Mouse (Mus musculus) embryonic facial prominence, embryonic 13.5 days (tissue): ENCODE data around the gene Tmod1. TPM values are rescaled to one million over a fixed set of nuclear protein-coding genes. Genes with fewer than 3 reads are reported as not detected.

Experiments
- ATAC-seq: fragments of 200-750 bp; cut with Nextera tagmentation; 2 replicates; pipeline ENCODE4 v1.8.0; 2017; ENCODE audit warnings: low read depth; ENCODE audit not compliant: insufficient number of reproducible peaks, insufficient read depth, low FRiP score, low TSS enrichment
- H3K27ac ChIP-seq: fragments of 300-500 bp; sonication (generic); 2 replicates; pipeline ENCODE4 v1.5.1; 2015; ENCODE audit warnings: moderate library complexity, mild to moderate bottlenecking, inconsistent platforms
- H3K27me3 ChIP-seq: fragments of 300-500 bp; sonication (generic); 2 replicates; pipeline ENCODE4 v1.6.1; 2015; ENCODE audit warnings: mild to moderate bottlenecking, inconsistent platforms
- H3K36me3 ChIP-seq: fragments of 300-500 bp; sonication (generic); 2 replicates; pipeline ENCODE4 v1.6.1; 2015; ENCODE audit warnings: mild to moderate bottlenecking, inconsistent platforms
- H3K4me1 ChIP-seq: fragments of 300-500 bp; sonication (generic); 2 replicates; pipeline ENCODE4 v1.6.1; 2015; ENCODE audit warnings: inconsistent platforms
- H3K4me2 ChIP-seq: fragments of 300-500 bp; sonication (generic); 2 replicates; pipeline ENCODE4 v1.6.1; 2015; ENCODE audit warnings: moderate library complexity, mild to moderate bottlenecking, inconsistent platforms
- H3K4me3 ChIP-seq: fragments of 300-500 bp; sonication (generic); 2 replicates; pipeline ENCODE4 v1.5.1; 2015; ENCODE audit warnings: mild to moderate bottlenecking, inconsistent platforms
- H3K9ac ChIP-seq: fragments of 300-500 bp; sonication (generic); 2 replicates; pipeline ENCODE4 v1.6.1; 2015; ENCODE audit warnings: mild to moderate bottlenecking, inconsistent platforms
- H3K9me3 ChIP-seq: fragments of 300-500 bp; sonication (generic); 2 replicates; pipeline ENCODE4 v1.6.1; 2016; ENCODE audit warnings: inconsistent platforms
- WGBS: fragments of 180-500 bp; shearing (Covaris S2); methylation state at CpG from one replicate; pipeline ENCODE4 v1.1.7; 2015; ENCODE audit warnings: mixed read lengths; 5-methylcytosine and 5-hydroxymethylcytosine counted together
- polyA plus RNA-seq: library from polyadenylated mRNA; unstranded; fragments of >200 nt; fragmentation: Nextera tagmentation; extraction: Ambion mirVana; gene quantifications from 2 replicates; pipeline ENCODE4 v1.2.1, GENCODE M21; 2015

The Tmod1 gene
- polyA plus RNA-seq, 1 experiment from 2014 or later, result 2.4 TPM

GRCm38 (mm10) chr4:46032448-46032847, 6.3 kb upstream of the Tmod1 start:
- H3K4me3 ChIP-seq, result no peak overlapping the region
- no peak overlapping the region for H3K27ac ChIP-seq
- H3K27me3 ChIP-seq, result peaks cover 15% of the 10 kb centered on the region
- H3K4me1 ChIP-seq, result no peaks in the 10 kb centered on the region
- H3K36me3 ChIP-seq, result no peaks in the 10 kb centered on the region
- no peaks in the 10 kb centered on the region for H3K9me3 ChIP-seq
- no peak overlapping the region for H3K9ac ChIP-seq
- WGBS, result 62% methylated on average over 9 of the region's 9 CpGs
- no peak overlapping the region for H3K4me2 ChIP-seq
- no peak for ATAC-seq

GRCm38 (mm10) chr4:46033197-46033596, 5.5 kb upstream of the Tmod1 start:
- no peak overlapping the region for H3K9ac ChIP-seq
- H3K4me2 ChIP-seq, result no peak overlapping the region
- peaks cover 22% of the 10 kb centered on the region for H3K27me3 ChIP-seq
- H3K9me3 ChIP-seq, result no peaks in the 10 kb centered on the region
- no peaks in the 10 kb centered on the region for H3K36me3 ChIP-seq
- no peak overlapping the region for H3K4me3 ChIP-seq
- H3K4me1 ChIP-seq, result no peaks in the 10 kb centered on the region; the same call in 1 of the 2 replicates
- ATAC-seq, result no peak
- H3K27ac ChIP-seq, result no peak overlapping the region
- WGBS, result 83% methylated on average over 2 of the region's 2 CpGs

DNA sequence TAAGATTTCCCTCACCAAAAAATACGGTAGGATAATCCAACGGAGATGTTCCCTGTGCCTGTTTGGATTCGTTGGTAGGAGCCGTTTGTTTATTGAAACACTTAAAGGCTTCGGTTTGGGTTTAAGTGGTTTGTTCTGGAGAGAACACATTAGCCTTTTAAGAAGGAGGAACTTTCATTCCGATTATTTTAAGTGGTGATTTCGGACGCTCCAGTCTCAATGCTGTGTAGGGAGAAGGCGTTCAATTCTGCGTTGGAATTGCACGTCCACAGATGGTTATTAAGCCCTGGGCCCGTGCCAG, 194 bp upstream of the Tmod1 start:
- Histone ChIP-seq H3K27me3 (peaks cover 73% of the 10 kb centered on the region), H3K36me3 (no peaks in the 10 kb centered on the region), H3K9me3 (no peaks in the 10 kb centered on the region), H3K4me1 (peaks cover 20% of the 10 kb centered on the region), H3K4me3 (peak overlapping the region; percentile 57), H3K27ac (no peak overlapping the region), H3K9ac (peak overlapping the region; percentile 68), H3K4me2 (peak overlapping the region; percentile 90)
- ATAC-seq, result no peak
- 8% methylated on average over 12 of the region's 12 CpGs for WGBS

GRCm38 (mm10) chr4:46039899-46040298, 1.2 kb downstream of the Tmod1 start:
- H3K4me2 ChIP-seq, result peak overlapping the region; percentile 90
- H3K27me3 ChIP-seq, result peaks cover 73% of the 10 kb centered on the region
- peaks cover 20% of the 10 kb centered on the region for H3K4me1 ChIP-seq
- WGBS, result 16% methylated on average over 6 of the region's 6 CpGs
- H3K4me3 ChIP-seq, result peak overlapping the region; percentile 57
- ATAC-seq, result no peak
- no peaks in the 10 kb centered on the region for H3K36me3 ChIP-seq
- H3K9ac ChIP-seq, result peak overlapping the region; percentile 68; the same call in 1 of the 2 replicates
- H3K27ac ChIP-seq, result no peak overlapping the region
- H3K9me3 ChIP-seq, result no peaks in the 10 kb centered on the region

- H3K27ac ChIP-seq, result no peak overlapping the region
- H3K4me2 ChIP-seq, result no peak overlapping the region
- WGBS, result 19% methylated on average over 9 of the region's 9 CpGs
- H3K36me3 ChIP-seq, result no peaks in the 10 kb centered on the region
- no peak overlapping the region for H3K9ac ChIP-seq
- no peak for ATAC-seq
- H3K27me3 ChIP-seq, result peaks cover 68% of the 10 kb centered on the region
- no peaks in the 10 kb centered on the region for H3K9me3 ChIP-seq
- peaks cover 20% of the 10 kb centered on the region for H3K4me1 ChIP-seq
- no peak overlapping the region for H3K4me3 ChIP-seq
Observed at GRCm38 (mm10) chr4:46040594-46041192, 2.0 kb downstream of the Tmod1 start.

GRCm38 (mm10) chr4:46041761-46042504, 3.2 kb downstream of the Tmod1 start:
- 24% methylated on average over 7 of the region's 7 CpGs for WGBS
- no peaks in the 10 kb centered on the region for H3K9me3 ChIP-seq
- no peak overlapping the region for H3K4me2 ChIP-seq
- no peak overlapping the region for H3K27ac ChIP-seq
- H3K27me3 ChIP-seq, result peaks cover 63% of the 10 kb centered on the region
- peaks cover 20% of the 10 kb centered on the region for H3K4me1 ChIP-seq
- no peak overlapping the region for H3K4me3 ChIP-seq
- no peaks in the 10 kb centered on the region for H3K36me3 ChIP-seq
- no peak for ATAC-seq
- no peak overlapping the region for H3K9ac ChIP-seq

DNA sequence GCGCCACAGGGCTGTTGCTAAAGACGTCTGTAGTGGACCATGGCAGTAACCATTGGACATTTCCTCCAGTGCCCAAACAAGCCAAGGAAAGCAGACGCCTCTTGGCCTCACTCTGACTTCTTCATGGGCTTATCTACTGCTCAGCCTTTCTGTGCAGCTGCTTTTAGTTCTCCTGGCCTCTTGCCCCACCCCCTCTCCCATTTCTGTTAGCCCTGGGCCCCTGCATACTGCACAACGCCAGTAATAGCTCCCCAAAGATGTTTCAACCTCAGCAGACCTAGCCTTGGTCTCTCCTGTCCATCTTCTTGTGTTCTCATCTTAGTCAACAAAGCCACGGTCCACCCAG, 3.7 kb downstream of the Tmod1 start:
- ATAC-seq, result no peak
- Histone ChIP-seq H3K4me2 (no peak overlapping the region), H3K27me3 (peaks cover 57% of the 10 kb centered on the region), H3K27ac (no peak overlapping the region), H3K4me3 (no peak overlapping the region), H3K36me3 (no peaks in the 10 kb centered on the region), H3K9me3 (no peaks in the 10 kb centered on the region), H3K4me1 (peaks cover 20% of the 10 kb centered on the region), H3K9ac (no peak overlapping the region)
- WGBS, result 45% methylated on average over 5 of the region's 5 CpGs

- Histone ChIP-seq H3K9ac (no peak overlapping the region), H3K9me3 (no peaks in the 10 kb centered on the region), H3K4me1 (peaks cover 18% of the 10 kb centered on the region), H3K27me3 (peaks cover 48% of the 10 kb centered on the region), H3K36me3 (no peaks in the 10 kb centered on the region), H3K27ac (no peak overlapping the region), H3K4me2 (no peak overlapping the region), H3K4me3 (no peak overlapping the region)
- WGBS, result 76% methylated on average over 8 of the region's 8 CpGs
- ATAC-seq, result no peak
Observed at GRCm38 (mm10) chr4:46043361-46043760, 4.6 kb downstream of the Tmod1 start.

DNA sequence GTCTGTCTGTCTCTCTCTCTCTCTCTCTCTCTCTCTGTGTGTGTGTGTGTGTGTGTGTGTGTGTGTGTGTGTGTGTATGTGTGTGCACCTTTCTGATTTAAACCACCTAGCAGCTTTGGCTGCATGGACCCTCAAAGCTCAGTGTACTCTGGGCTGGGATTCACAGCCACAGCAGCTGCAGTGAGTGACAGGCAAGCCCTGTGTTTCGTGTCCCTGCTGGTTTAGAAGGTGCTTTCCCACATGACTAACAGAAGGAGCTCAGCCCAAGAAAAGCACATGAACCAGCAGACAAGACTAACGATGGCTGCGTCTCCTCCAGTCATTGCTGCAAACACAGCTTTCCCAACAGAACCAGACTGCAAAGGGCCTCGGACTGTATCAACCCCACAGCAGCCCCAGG, 9.2 kb downstream of the Tmod1 start:
- H3K9me3 ChIP-seq, result no peaks in the 10 kb centered on the region; the same call in 1 of the 2 replicates
- peaks cover 4% of the 10 kb centered on the region; the same call in 1 of the 2 replicates for H3K27me3 ChIP-seq
- WGBS, result 70% methylated on average over 4 of the region's 4 CpGs
- no peak for ATAC-seq
- H3K9ac ChIP-seq, result no peak overlapping the region
- H3K27ac ChIP-seq, result no peak overlapping the region
- no peak overlapping the region for H3K4me3 ChIP-seq
- H3K4me1 ChIP-seq, result no peaks in the 10 kb centered on the region
- no peak overlapping the region for H3K4me2 ChIP-seq
- no peaks in the 10 kb centered on the region for H3K36me3 ChIP-seq

- Histone ChIP-seq H3K27me3 (no peaks in the 10 kb centered on the region), H3K4me1 (no peaks in the 10 kb centered on the region), H3K4me3 (no peak overlapping the region), H3K9ac (no peak overlapping the region), H3K36me3 (no peaks in the 10 kb centered on the region), H3K9me3 (no peaks in the 10 kb centered on the region; the same call in 1 of the 2 replicates), H3K27ac (no peak overlapping the region), H3K4me2 (no peak overlapping the region)
- WGBS, result 85% methylated on average over 7 of the region's 7 CpGs
- no peak for ATAC-seq
Observed at GRCm38 (mm10) chr4:46048418-46048817, 9.7 kb downstream of the Tmod1 start.

- Histone ChIP-seq H3K9me3 (peaks cover 8% of the 10 kb centered on the region; the same call in 1 of the 2 replicates), H3K4me2 (no peak overlapping the region), H3K4me3 (no peak overlapping the region), H3K36me3 (no peaks in the 10 kb centered on the region), H3K4me1 (no peaks in the 10 kb centered on the region), H3K27ac (no peak overlapping the region), H3K27me3 (no peaks in the 10 kb centered on the region), H3K9ac (no peak overlapping the region)
- WGBS, result 68% methylated on average over 9 of the region's 9 CpGs
- ATAC-seq, result no peak
Observed at GRCm38 (mm10) chr4:46053323-46054107, 14.8 kb downstream of the Tmod1 start.

- no peak for ATAC-seq
- H3K9me3 ChIP-seq, result peaks cover 8% of the 10 kb centered on the region; the same call in 1 of the 2 replicates
- 85% methylated on average over 5 of the region's 5 CpGs for WGBS
Observed at GRCm38 (mm10) chr4:46056163-46056562, 17.4 kb downstream of the Tmod1 start.

More at GRCm38 (mm10) chr4:46056163-46056562, 17.4 kb downstream of the Tmod1 start:
- Histone ChIP-seq H3K27ac (no peak overlapping the region), H3K27me3 (no peaks in the 10 kb centered on the region), H3K4me3 (no peak overlapping the region), H3K4me2 (no peak overlapping the region), H3K36me3 (no peaks in the 10 kb centered on the region), H3K4me1 (no peaks in the 10 kb centered on the region), H3K9ac (no peak overlapping the region)
